Mouse (Mus musculus): ENCODE data around the gene Cdh4. TPM values are rescaled to one million over a fixed set of nuclear protein-coding genes. Genes with fewer than 3 reads are reported as not detected.

Gene Cdh4
- polyA plus RNA-seq, 1 experiment from 2014 or later: 2.6 TPM

DNA sequence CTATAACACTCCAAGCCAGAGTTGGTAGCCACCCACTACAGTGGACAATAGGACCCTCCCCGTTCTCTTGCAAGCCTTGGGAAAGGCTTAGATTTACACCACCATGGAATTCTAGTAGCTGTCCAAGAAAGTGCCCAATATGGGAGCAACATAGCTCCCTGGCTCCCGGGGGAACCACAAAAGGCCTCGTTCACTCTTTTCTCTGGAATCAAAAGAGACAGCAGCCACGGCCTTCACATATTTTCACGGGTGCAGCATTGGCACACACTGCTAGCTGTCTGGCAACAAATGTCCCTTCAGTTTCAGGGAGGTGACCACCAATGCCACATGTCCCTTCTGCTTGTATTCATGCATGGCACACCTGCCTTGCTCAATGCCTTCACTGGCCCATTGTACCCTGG lies 38.6 kb downstream of the Cdh4 start:
- ATAC-seq: no peak
- Histone ChIP-seq H3K27me3 (replicated peaks) (no peaks in the 10 kb centered on the region), H3K9ac (no peak overlapping the region), H3K36me3 (no peaks in the 10 kb centered on the region), H3K4me2 (replicated peaks) (no peak overlapping the region), H3K9me3 (no peaks in the 10 kb centered on the region), H3K4me1 (replicated peaks) (no peaks in the 10 kb centered on the region), H3K4me3 (replicated peaks) (no peak overlapping the region), H3K27ac (no peak overlapping the region)
- 82% methylated on average over 5 of the region's 5 CpGs for WGBS

- WGBS: 91% methylated on average over 10 of the region's 10 CpGs
These were observed 39.1 kb downstream of the Cdh4 start for GRCm38 (mm10) chr2:179481363-179481762.

GRCm38 (mm10) chr2:179488526-179489139 lies 46.4 kb downstream of the Cdh4 start:
- no peak overlapping the region for H3K4me3 ChIP-seq (replicated peaks)
- no peak overlapping the region for H3K9ac ChIP-seq
- H3K4me1 ChIP-seq (replicated peaks): no peaks in the 10 kb centered on the region
- 73% methylated on average over 21 of the region's 21 CpGs for WGBS
- no peaks in the 10 kb centered on the region for H3K36me3 ChIP-seq
- no peak overlapping the region for H3K4me2 ChIP-seq (replicated peaks)
- no peaks in the 10 kb centered on the region for H3K27me3 ChIP-seq (replicated peaks)
- no peak for ATAC-seq
- H3K9me3 ChIP-seq: no peaks in the 10 kb centered on the region
- H3K27ac ChIP-seq: no peak overlapping the region

More at GRCm38 (mm10) chr2:179481363-179481762, 39.1 kb downstream of the Cdh4 start:
- Histone ChIP-seq H3K27ac (no peak overlapping the region), H3K27me3 (replicated peaks) (no peaks in the 10 kb centered on the region), H3K9me3 (no peaks in the 10 kb centered on the region), H3K4me1 (replicated peaks) (no peaks in the 10 kb centered on the region), H3K9ac (no peak overlapping the region), H3K4me2 (replicated peaks) (no peak overlapping the region), H3K4me3 (replicated peaks) (no peak overlapping the region), H3K36me3 (no peaks in the 10 kb centered on the region)
- ATAC-seq: no peak

DNA sequence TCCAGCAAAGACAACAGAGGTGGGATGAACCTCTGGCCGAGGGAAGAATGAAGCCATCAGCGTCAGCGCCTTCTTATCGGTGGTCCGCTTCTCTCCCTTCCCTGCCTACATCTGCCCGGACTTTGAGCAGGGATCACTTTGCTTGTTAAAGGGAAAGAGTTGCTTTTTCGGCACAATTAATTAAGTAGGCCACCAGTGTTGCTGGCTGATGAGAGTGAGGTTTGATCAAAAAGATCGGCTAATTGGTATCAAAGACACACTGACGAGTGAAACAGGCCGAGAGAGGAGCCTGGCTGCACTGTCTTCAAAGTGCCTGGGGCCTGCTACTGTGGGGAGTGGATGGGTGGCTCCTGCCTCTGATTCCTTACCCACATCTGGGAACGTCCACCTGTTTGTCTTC lies 49.7 kb downstream of the Cdh4 start:
- Histone ChIP-seq H3K9ac (no peak overlapping the region), H3K27ac (no peak overlapping the region), H3K9me3 (no peaks in the 10 kb centered on the region), H3K4me1 (replicated peaks) (no peaks in the 10 kb centered on the region), H3K4me2 (replicated peaks) (no peak overlapping the region), H3K27me3 (replicated peaks) (no peaks in the 10 kb centered on the region), H3K4me3 (replicated peaks) (no peak overlapping the region), H3K36me3 (no peaks in the 10 kb centered on the region)
- 75% methylated on average over 11 of the region's 11 CpGs for WGBS
- ATAC-seq: no peak

GRCm38 (mm10) chr2:179494276-179494675 lies 52.0 kb downstream of the Cdh4 start:
- no peak overlapping the region for H3K9ac ChIP-seq
- H3K27me3 ChIP-seq (replicated peaks): no peaks in the 10 kb centered on the region
- no peak overlapping the region for H3K4me3 ChIP-seq (replicated peaks)
- H3K36me3 ChIP-seq: no peaks in the 10 kb centered on the region
- ATAC-seq: no peak
- H3K4me2 ChIP-seq (replicated peaks): no peak overlapping the region
- H3K4me1 ChIP-seq (replicated peaks): no peaks in the 10 kb centered on the region
- H3K27ac ChIP-seq: no peak overlapping the region
- no peaks in the 10 kb centered on the region for H3K9me3 ChIP-seq
- 97% methylated on average over 1 of the region's 1 CpGs for WGBS

DNA sequence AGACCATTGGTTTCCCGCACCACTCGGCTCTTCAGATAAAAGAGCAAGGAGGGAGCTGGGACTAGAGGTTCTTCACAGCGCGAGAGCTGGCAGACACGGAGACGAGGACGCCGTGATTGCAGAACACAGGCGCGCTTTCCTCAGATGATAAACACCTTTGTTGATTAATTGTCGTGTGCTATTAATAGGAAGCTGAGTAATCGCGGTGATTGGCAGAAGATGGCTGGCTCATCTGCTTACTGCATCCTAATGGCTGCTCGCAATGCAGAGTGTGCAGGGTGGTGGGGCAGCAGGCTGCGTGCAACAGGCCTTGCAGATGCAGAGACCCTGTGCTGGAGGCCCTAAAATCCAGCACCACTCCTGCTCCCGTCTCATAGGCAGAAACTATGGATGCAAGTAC lies 68.2 kb downstream of the Cdh4 start:
- Histone ChIP-seq H3K9me3 (no peaks in the 10 kb centered on the region), H3K9ac (no peak overlapping the region), H3K27me3 (replicated peaks) (no peaks in the 10 kb centered on the region), H3K4me2 (replicated peaks) (no peak overlapping the region), H3K4me3 (replicated peaks) (no peak overlapping the region), H3K27ac (no peak overlapping the region), H3K36me3 (no peaks in the 10 kb centered on the region), H3K4me1 (replicated peaks) (no peaks in the 10 kb centered on the region)
- WGBS: 88% methylated on average over 16 of the region's 16 CpGs
- ATAC-seq: no peak

DNA sequence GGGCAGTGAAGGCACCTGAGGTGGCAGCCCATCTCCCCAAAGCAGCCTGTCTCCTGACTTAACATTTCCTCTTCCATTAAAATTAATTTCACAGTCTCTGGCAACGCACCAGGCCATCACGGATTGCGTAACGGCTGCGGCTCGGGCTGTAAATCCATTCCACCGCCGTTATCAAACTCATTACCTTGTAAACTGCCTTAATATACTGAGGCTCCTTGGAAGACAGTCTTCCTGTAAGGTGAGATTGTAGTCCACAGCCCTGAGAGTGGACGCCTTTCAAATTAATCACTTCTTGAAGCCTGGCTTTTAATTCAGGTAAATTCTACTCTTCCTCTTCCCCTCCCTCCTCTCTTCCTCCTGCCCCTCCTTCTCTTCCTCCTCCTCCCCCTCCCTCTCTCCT lies 74.3 kb downstream of the Cdh4 start:
- Histone ChIP-seq H3K4me1 (replicated peaks) (no peaks in the 10 kb centered on the region), H3K4me3 (replicated peaks) (no peak overlapping the region), H3K9me3 (no peaks in the 10 kb centered on the region), H3K9ac (no peak overlapping the region), H3K27ac (no peak overlapping the region), H3K27me3 (replicated peaks) (0 out of 2 replicates have a peak, but pooled peaks cover 5% of the 10 kb centered on the region), H3K36me3 (no peaks in the 10 kb centered on the region), H3K4me2 (replicated peaks) (no peak overlapping the region)
- WGBS: 51% methylated on average over 9 of the region's 9 CpGs
- peak; percentile 85 for ATAC-seq

DNA sequence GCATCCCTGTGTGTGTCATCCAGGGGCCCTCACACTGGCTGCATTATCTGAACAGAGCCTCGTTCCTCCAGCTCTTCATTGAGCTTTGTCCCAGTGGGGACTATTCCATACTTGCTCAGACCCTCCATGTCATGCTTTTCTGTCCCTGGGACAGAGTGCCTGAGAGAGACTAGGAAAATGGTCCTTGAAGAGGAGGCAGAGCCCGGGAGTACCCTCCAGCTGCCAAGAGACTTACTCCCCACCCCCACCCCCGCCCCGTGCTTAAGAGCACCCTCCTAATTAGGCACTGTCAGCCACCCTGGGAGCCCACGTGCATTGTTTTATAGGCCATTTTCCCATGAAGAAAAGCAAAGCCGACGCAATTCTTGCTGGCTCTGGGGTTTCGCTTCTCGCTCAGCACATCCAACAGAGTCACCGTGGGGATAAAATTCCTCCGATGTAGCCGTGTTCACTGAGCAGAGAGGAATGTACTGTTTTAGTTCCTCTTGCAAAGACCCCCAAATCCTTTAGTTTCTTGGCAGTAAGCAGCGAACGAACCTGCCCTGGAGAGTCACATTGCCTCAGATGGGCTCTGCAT lies 76.3 kb downstream of the Cdh4 start:
- no peak overlapping the region for H3K9ac ChIP-seq
- H3K9me3 ChIP-seq: no peaks in the 10 kb centered on the region
- H3K27ac ChIP-seq: no peak overlapping the region
- no peak overlapping the region for H3K4me2 ChIP-seq (replicated peaks)
- no peaks in the 10 kb centered on the region for H3K4me1 ChIP-seq (replicated peaks)
- WGBS: 49% methylated on average over 14 of the region's 14 CpGs
- ATAC-seq: no peak
- H3K4me3 ChIP-seq (replicated peaks): no peak overlapping the region
- H3K27me3 ChIP-seq (replicated peaks): 0 out of 2 replicates have a peak, but pooled peaks cover 5% of the 10 kb centered on the region
- no peaks in the 10 kb centered on the region for H3K36me3 ChIP-seq

DNA sequence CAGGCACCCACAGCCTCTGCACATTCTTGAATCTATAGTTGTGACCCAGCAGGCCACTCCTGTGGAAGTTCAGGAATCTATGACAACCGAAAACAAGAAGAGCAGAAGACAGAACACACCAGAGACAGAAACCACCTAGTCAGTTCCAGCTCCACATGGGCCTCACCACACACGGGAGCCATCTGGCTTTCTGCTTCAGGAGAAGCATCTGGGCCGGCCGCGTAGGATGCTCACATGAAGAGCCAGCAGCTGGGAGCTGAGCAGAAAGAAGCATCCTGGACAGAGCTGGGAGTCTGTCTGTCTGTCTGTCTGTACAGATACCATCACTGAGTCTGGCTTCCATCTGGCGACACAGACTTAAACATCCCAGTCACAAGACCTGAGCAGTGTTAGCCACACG lies 76.9 kb downstream of the Cdh4 start:
- no peak overlapping the region for H3K4me3 ChIP-seq (replicated peaks)
- 0 out of 2 replicates have a peak, but pooled peaks cover 5% of the 10 kb centered on the region for H3K27me3 ChIP-seq (replicated peaks)
- no peaks in the 10 kb centered on the region for H3K9me3 ChIP-seq
- WGBS: 82% methylated on average over 7 of the region's 7 CpGs
- H3K4me2 ChIP-seq (replicated peaks): no peak overlapping the region
- H3K27ac ChIP-seq: no peak overlapping the region
- H3K9ac ChIP-seq: no peak overlapping the region
- no peaks in the 10 kb centered on the region for H3K36me3 ChIP-seq
- no peak for ATAC-seq
- no peaks in the 10 kb centered on the region for H3K4me1 ChIP-seq (replicated peaks)

DNA sequence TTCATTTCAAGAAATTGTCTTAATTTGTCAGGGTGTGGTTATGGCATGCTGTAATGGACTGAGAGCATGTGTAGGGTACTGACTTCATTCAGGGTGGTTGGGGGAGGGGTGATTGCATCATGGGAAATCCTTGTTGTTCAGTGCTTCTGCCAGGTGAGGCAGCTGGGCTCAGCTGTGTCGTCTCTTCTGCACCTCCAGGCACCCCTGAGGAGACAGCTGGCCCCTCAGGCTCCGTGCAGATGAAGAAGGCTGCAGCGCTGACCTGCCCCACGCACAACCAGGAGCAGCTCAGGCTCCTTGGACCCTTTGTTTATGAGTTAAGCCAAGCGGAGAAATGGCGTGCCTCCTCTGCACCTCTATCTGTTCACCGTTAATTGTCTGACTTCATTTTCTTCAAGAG lies 77.7 kb downstream of the Cdh4 start:
- 0 out of 2 replicates have a peak, but pooled peaks cover 5% of the 10 kb centered on the region for H3K27me3 ChIP-seq (replicated peaks)
- H3K4me2 ChIP-seq (replicated peaks): no peak overlapping the region
- H3K36me3 ChIP-seq: no peaks in the 10 kb centered on the region
- no peak overlapping the region for H3K9ac ChIP-seq
- no peaks in the 10 kb centered on the region for H3K4me1 ChIP-seq (replicated peaks)
- H3K9me3 ChIP-seq: no peaks in the 10 kb centered on the region
- ATAC-seq: no peak
- 54% methylated on average over 7 of the region's 7 CpGs for WGBS
- no peak overlapping the region for H3K4me3 ChIP-seq (replicated peaks)
- H3K27ac ChIP-seq: no peak overlapping the region

DNA sequence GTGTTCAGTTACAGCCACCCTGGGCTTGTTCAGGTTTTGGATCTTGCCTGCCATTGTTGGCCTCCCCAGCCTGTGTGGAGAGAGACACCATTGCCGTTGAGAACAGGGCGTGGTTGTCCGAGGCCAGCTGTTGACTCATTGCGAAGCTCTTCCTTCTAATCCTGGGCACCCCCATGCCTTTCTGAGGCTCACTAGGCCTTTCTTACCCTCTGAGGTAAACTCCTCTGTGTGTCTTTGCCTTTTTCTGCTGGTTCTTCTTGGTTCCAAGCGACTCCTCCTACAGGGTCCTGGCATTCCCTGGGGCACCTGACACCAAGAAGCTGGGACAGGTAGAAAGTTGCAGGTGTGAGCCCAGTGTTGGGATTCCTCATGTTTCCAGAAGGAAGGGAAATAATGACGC lies 78.7 kb downstream of the Cdh4 start:
- WGBS: 75% methylated on average over 6 of the region's 6 CpGs
- H3K9me3 ChIP-seq: no peaks in the 10 kb centered on the region

DNA sequence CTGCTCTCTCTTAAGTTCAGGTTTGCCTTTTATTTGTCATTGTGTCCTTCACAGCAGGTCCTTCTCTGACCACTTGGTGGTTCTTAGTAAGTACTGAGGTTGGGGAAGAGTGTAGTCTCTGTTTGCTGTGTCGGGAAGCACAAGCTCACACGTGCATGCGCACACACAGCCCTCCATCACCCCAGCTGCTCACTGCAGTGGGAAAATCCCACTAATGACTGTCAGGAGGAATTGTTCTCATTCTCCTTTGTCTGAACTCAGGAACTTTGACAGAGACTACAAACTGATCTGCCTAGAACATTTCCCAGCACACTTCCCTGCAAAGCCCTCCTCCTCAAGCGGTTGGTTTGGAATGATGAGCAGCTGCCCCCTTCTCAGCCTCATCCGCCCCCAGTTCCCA lies 79.2 kb downstream of the Cdh4 start:
- Histone ChIP-seq H3K4me2 (replicated peaks) (no peak overlapping the region), H3K27ac (no peak overlapping the region), H3K9ac (no peak overlapping the region), H3K27me3 (replicated peaks) (0 out of 2 replicates have a peak, but pooled peaks cover 5% of the 10 kb centered on the region), H3K4me1 (replicated peaks) (no peaks in the 10 kb centered on the region), H3K36me3 (no peaks in the 10 kb centered on the region), H3K4me3 (replicated peaks) (no peak overlapping the region), H3K9me3 (no peaks in the 10 kb centered on the region)
- 65% methylated on average over 5 of the region's 5 CpGs for WGBS
- no peak for ATAC-seq

More for the DNA sequence above, 78.7 kb downstream of the Cdh4 start:
- Histone ChIP-seq H3K4me3 (replicated peaks) (no peak overlapping the region), H3K36me3 (no peaks in the 10 kb centered on the region), H3K27ac (no peak overlapping the region), H3K27me3 (replicated peaks) (0 out of 2 replicates have a peak, but pooled peaks cover 5% of the 10 kb centered on the region), H3K4me1 (replicated peaks) (no peaks in the 10 kb centered on the region), H3K4me2 (replicated peaks) (no peak overlapping the region), H3K9ac (no peak overlapping the region)
- ATAC-seq: no peak

- no peak for ATAC-seq
- no peaks in the 10 kb centered on the region for H3K9me3 ChIP-seq
- H3K4me1 ChIP-seq (replicated peaks): no peaks in the 10 kb centered on the region
- H3K27me3 ChIP-seq (replicated peaks): 0 out of 2 replicates have a peak, but pooled peaks cover 5% of the 10 kb centered on the region
- H3K9ac ChIP-seq: no peak overlapping the region
- H3K36me3 ChIP-seq: no peaks in the 10 kb centered on the region
- H3K4me2 ChIP-seq (replicated peaks): no peak overlapping the region
- 43% methylated on average over 8 of the region's 8 CpGs for WGBS
- H3K4me3 ChIP-seq (replicated peaks): no peak overlapping the region
- no peak overlapping the region for H3K27ac ChIP-seq
These were observed 79.9 kb downstream of the Cdh4 start for GRCm38 (mm10) chr2:179522141-179522540.

Data from intestine, embryonic 15.5 days (tissue).